In genomic region chr3:26152510-26153035, GRCm38 (mm10) we compare ENCODE assay signal across 7 mouse cellular contexts.
DNase-seq lines count a peak whose midpoint lies in the region; ATAC-seq and TF ChIP-seq lines count a peak whose summit lies in the region.

No protein-coding gene starts in this region.

- intact Hi-C loops in left cerebral cortex, postnatal 4 days (cut with DNase I): no loop called here

- H3K4me1 ChIP-seq in hindbrain, embryonic 11.5 days (replicated peaks; ENCODE audit: control insufficient read depth, insufficient read depth, low read length): no peaks in the 10 kb centered on the region
- no peaks in the 10 kb centered on the region for H3K4me1 ChIP-seq in olfactory bulb, adult 2 months (ENCODE audit: control insufficient read depth, insufficient read depth, low read length)
- H3K4me1 ChIP-seq in thymus, adult 2 months (replicated peaks; ENCODE audit: control insufficient read depth, insufficient read depth, low read length): no peaks in the 10 kb centered on the region

- H3K27me3 ChIP-seq in hindbrain, embryonic 11.5 days (ENCODE audit: control insufficient read depth, insufficient read depth, low read length): no peaks in the 10 kb centered on the region
- H3K27me3 ChIP-seq in thymus, adult 2 months (ENCODE audit: control insufficient read depth, insufficient read depth, low read length): no peaks in the 10 kb centered on the region

- H3K4me3 ChIP-seq in hindbrain, embryonic 11.5 days (ENCODE audit: low read depth, low read length): peak overlapping the region; percentile 50
- peak overlapping the region; percentile 75 for H3K4me3 ChIP-seq in olfactory bulb, adult 2 months (ENCODE audit: insufficient read depth, low read depth, low read length)
- H3K4me3 ChIP-seq in thymus, adult 2 months (ENCODE audit: control insufficient read depth, insufficient read depth, low read length): no peak overlapping the region

- peak; percentile 5 for DNase-seq in ovary, postnatal 10 days (ENCODE audit: low spot score)
- DNase-seq in ovary, adult 18-20 months (ENCODE audit: low spot score): no peak
- peak; percentile 61 for DNase-seq in embryo, embryonic 9.5 days (ENCODE audit: extremely low spot score)
- DNase-seq in hindbrain, embryonic 11.5 days (ENCODE audit: low spot score): peak; percentile 61
- DNase-seq in left cerebral cortex, postnatal 4 days: peak; percentile 42
- DNase-seq in thymus, adult 2 months: no peak

- no peak for TF ChIP-seq CTCF in olfactory bulb, adult 2 months (IDR thresholded peaks at IDR 0.05; ENCODE audit: insufficient read depth, low read depth, low read length)
- TF ChIP-seq CTCF in thymus, adult 2 months (IDR thresholded peaks at IDR 0.05; ENCODE audit: borderline replicate concordance, control insufficient read depth, extremely low read depth, insufficient read depth, low read length, poor library complexity): no peak

- H3K27ac ChIP-seq in hindbrain, embryonic 11.5 days (ENCODE audit: low read depth, low read length): peak overlapping the region; percentile 37; the same call in 1 of the 2 replicates
- peak overlapping the region; percentile 86 for H3K27ac ChIP-seq in olfactory bulb, adult 2 months (ENCODE audit: insufficient read depth, low read depth, low read length)
- H3K27ac ChIP-seq in thymus, adult 2 months (ENCODE audit: control insufficient read depth, insufficient read depth, low read length): no peak overlapping the region

- H3K9ac ChIP-seq in hindbrain, embryonic 11.5 days (ENCODE audit: low read depth, low read length): peak overlapping the region; percentile 63

- 5% methylated on average over 10 of the region's 10 CpGs for WGBS in hindbrain, embryonic 11.5 days
- 2% methylated on average over 10 of the region's 10 CpGs for WGBS in olfactory bulb, adult 2 months
- 8% methylated on average over 10 of the region's 10 CpGs for WGBS in thymus, adult 2 months

- no peaks in the 10 kb centered on the region for H3K9me3 ChIP-seq in hindbrain, embryonic 11.5 days (ENCODE audit: control insufficient read depth, low read length)

- H3K36me3 ChIP-seq in hindbrain, embryonic 11.5 days (ENCODE audit: control insufficient read depth, insufficient read depth, low read length): no peaks in the 10 kb centered on the region
- no peaks in the 10 kb centered on the region for H3K36me3 ChIP-seq in thymus, adult 2 months (ENCODE audit: control insufficient read depth, insufficient read depth, low read length)

- TF ChIP-seq POLR2A in olfactory bulb, adult 2 months (IDR thresholded peaks at IDR 0.05; ENCODE audit: insufficient read depth, low read depth, low read length): no peak
- no peak for TF ChIP-seq POLR2A in thymus, adult 2 months (IDR thresholded peaks at IDR 0.05; ENCODE audit: control insufficient read depth, extremely low read depth, insufficient read depth, low read length, poor library complexity)

- H3K4me2 ChIP-seq in hindbrain, embryonic 11.5 days (replicated peaks; ENCODE audit: low read depth, low read length): peak overlapping the region; percentile 52

- peak; percentile 42 for ATAC-seq in hindbrain, embryonic 11.5 days (ENCODE audit: low FRiP score)

Comparison
In these comparisons a context has a peak if more than half of its experiments do, and no peak if none do; other contexts are left out.
1. DNase-seq: peak in ovary, postnatal 10 days (single experiment), embryo, embryonic 9.5 days (single experiment), hindbrain, embryonic 11.5 days (single experiment) and left cerebral cortex, postnatal 4 days (single experiment); none in ovary, adult 18-20 months (single experiment) and thymus, adult 2 months (single experiment).